Mouse (Mus musculus): ENCODE results near the gene Cplx2. TPM values are rescaled to one million over a fixed set of nuclear protein-coding genes. Genes with fewer than 3 reads are reported as not detected.

Cplx2 gene
- polyA plus RNA-seq, 1 experiment from 2014 or later = 5.4 TPM

- Histone ChIP-seq H3K9me3 (no peaks in the 10 kb centered on the region), H3K4me2 (no peak overlapping the region), H3K4me3 (no peak overlapping the region), H3K27me3 (no peaks in the 10 kb centered on the region), H3K9ac (no peak overlapping the region), H3K27ac (no peak overlapping the region), H3K36me3 (no peaks in the 10 kb centered on the region), H3K4me1 (peaks cover 10% of the 10 kb centered on the region)
- no peak for ATAC-seq (ENCODE audit: borderline replicate concordance, extremely low read depth, low FRiP score, low TSS enrichment)
- WGBS = 69% methylated on average over 6 of the region's 6 CpGs
These were observed 34.1 kb upstream of the Cplx2 start for GRCm38 (mm10) chr13:54337058-54337457.

- Histone ChIP-seq H3K4me1 (peaks cover 8% of the 10 kb centered on the region), H3K27ac (no peak overlapping the region), H3K4me3 (no peak overlapping the region), H3K9me3 (no peaks in the 10 kb centered on the region), H3K36me3 (no peaks in the 10 kb centered on the region), H3K9ac (no peak overlapping the region), H3K27me3 (no peaks in the 10 kb centered on the region), H3K4me2 (no peak overlapping the region)
- ATAC-seq (ENCODE audit: borderline replicate concordance, extremely low read depth, low FRiP score, low TSS enrichment) = no peak
- WGBS = 56% methylated on average over 7 of the region's 7 CpGs
These were observed 33.6 kb upstream of the Cplx2 start for GRCm38 (mm10) chr13:54337541-54337940.

- no peaks in the 10 kb centered on the region for H3K36me3 ChIP-seq
- no peaks in the 10 kb centered on the region for H3K9me3 ChIP-seq
- no peak overlapping the region for H3K4me2 ChIP-seq
- no peak overlapping the region for H3K4me3 ChIP-seq
- no peak overlapping the region for H3K9ac ChIP-seq
- ATAC-seq (ENCODE audit: borderline replicate concordance, extremely low read depth, low FRiP score, low TSS enrichment) = no peak
- H3K4me1 ChIP-seq = no peaks in the 10 kb centered on the region
- H3K27me3 ChIP-seq = no peaks in the 10 kb centered on the region
- no peak overlapping the region for H3K27ac ChIP-seq
- WGBS = 71% methylated on average over 5 of the region's 5 CpGs
These were observed 32.3 kb upstream of the Cplx2 start for GRCm38 (mm10) chr13:54338815-54339214.

- Histone ChIP-seq H3K4me2 (no peak overlapping the region), H3K9ac (no peak overlapping the region), H3K4me1 (0 out of 2 replicates have a peak, but pooled peaks cover 2% of the 10 kb centered on the region), H3K4me3 (no peak overlapping the region), H3K27me3 (no peaks in the 10 kb centered on the region), H3K9me3 (no peaks in the 10 kb centered on the region), H3K27ac (no peak overlapping the region), H3K36me3 (no peaks in the 10 kb centered on the region)
- WGBS = 63% methylated on average over 15 of the region's 15 CpGs
- no peak for ATAC-seq (ENCODE audit: borderline replicate concordance, extremely low read depth, low FRiP score, low TSS enrichment)
These were observed 25.1 kb upstream of the Cplx2 start for GRCm38 (mm10) chr13:54345885-54346647.

- H3K4me3 ChIP-seq = no peak overlapping the region
- no peaks in the 10 kb centered on the region for H3K27me3 ChIP-seq
- H3K27ac ChIP-seq = no peak overlapping the region
- H3K9ac ChIP-seq = no peak overlapping the region
- no peak for ATAC-seq (ENCODE audit: borderline replicate concordance, extremely low read depth, low FRiP score, low TSS enrichment)
- H3K4me1 ChIP-seq = 0 out of 2 replicates have a peak, but pooled peaks cover 2% of the 10 kb centered on the region
- H3K9me3 ChIP-seq = no peaks in the 10 kb centered on the region
- H3K4me2 ChIP-seq = no peak overlapping the region
- no peaks in the 10 kb centered on the region for H3K36me3 ChIP-seq
- WGBS = 64% methylated on average over 5 of the region's 5 CpGs
These were observed 23.1 kb upstream of the Cplx2 start for GRCm38 (mm10) chr13:54348011-54348410.

- WGBS = 76% methylated on average over 10 of the region's 10 CpGs
- H3K4me1 ChIP-seq = 0 out of 2 replicates have a peak, but pooled peaks cover 2% of the 10 kb centered on the region
- H3K4me3 ChIP-seq = no peak overlapping the region
- no peak overlapping the region for H3K9ac ChIP-seq
- no peak overlapping the region for H3K27ac ChIP-seq
- H3K36me3 ChIP-seq = no peaks in the 10 kb centered on the region
- H3K9me3 ChIP-seq = no peaks in the 10 kb centered on the region
- no peaks in the 10 kb centered on the region for H3K27me3 ChIP-seq
- no peak for ATAC-seq (ENCODE audit: borderline replicate concordance, extremely low read depth, low FRiP score, low TSS enrichment)
- H3K4me2 ChIP-seq = no peak overlapping the region
These were observed 21.9 kb upstream of the Cplx2 start for GRCm38 (mm10) chr13:54349126-54349759.

GRCm38 (mm10) chr13:54357420-54357819 is 13.7 kb upstream of the Cplx2 start:
- no peaks in the 10 kb centered on the region for H3K36me3 ChIP-seq
- H3K27me3 ChIP-seq = no peaks in the 10 kb centered on the region
- WGBS = 25% methylated on average over 4 of the region's 4 CpGs
- no peak overlapping the region for H3K27ac ChIP-seq
- H3K4me2 ChIP-seq = no peak overlapping the region
- no peak overlapping the region for H3K4me3 ChIP-seq
- no peak overlapping the region for H3K9ac ChIP-seq
- ATAC-seq (ENCODE audit: borderline replicate concordance, extremely low read depth, low FRiP score, low TSS enrichment) = no peak
- 0 out of 2 replicates have a peak, but pooled peaks cover 6% of the 10 kb centered on the region for H3K4me1 ChIP-seq
- no peaks in the 10 kb centered on the region for H3K9me3 ChIP-seq

GRCm38 (mm10) chr13:54359181-54359580 is 12.0 kb upstream of the Cplx2 start:
- WGBS = 77% methylated on average over 6 of the region's 6 CpGs
- no peak for ATAC-seq (ENCODE audit: borderline replicate concordance, extremely low read depth, low FRiP score, low TSS enrichment)
- no peak overlapping the region for H3K9ac ChIP-seq

GRCm38 (mm10) chr13:54364686-54365085 is 6.5 kb upstream of the Cplx2 start:
- no peaks in the 10 kb centered on the region for H3K4me1 ChIP-seq
- no peak overlapping the region for H3K9ac ChIP-seq
- no peaks in the 10 kb centered on the region; the same call in 1 of the 2 replicates for H3K27me3 ChIP-seq
- H3K9me3 ChIP-seq = no peaks in the 10 kb centered on the region
- H3K36me3 ChIP-seq = no peaks in the 10 kb centered on the region
- H3K4me3 ChIP-seq = no peak overlapping the region
- no peak overlapping the region for H3K4me2 ChIP-seq
- ATAC-seq (ENCODE audit: borderline replicate concordance, extremely low read depth, low FRiP score, low TSS enrichment) = no peak
- H3K27ac ChIP-seq = no peak overlapping the region
- 81% methylated on average over 7 of the region's 7 CpGs for WGBS

More at GRCm38 (mm10) chr13:54359181-54359580, 12.0 kb upstream of the Cplx2 start:
- H3K36me3 ChIP-seq = no peaks in the 10 kb centered on the region
- H3K27ac ChIP-seq = no peak overlapping the region
- H3K27me3 ChIP-seq = no peaks in the 10 kb centered on the region
- no peak overlapping the region for H3K4me3 ChIP-seq
- no peak overlapping the region for H3K4me2 ChIP-seq
- 0 out of 2 replicates have a peak, but pooled peaks cover 6% of the 10 kb centered on the region for H3K4me1 ChIP-seq
- H3K9me3 ChIP-seq = no peaks in the 10 kb centered on the region

- peaks cover 22% of the 10 kb centered on the region for H3K27me3 ChIP-seq
- ATAC-seq (ENCODE audit: borderline replicate concordance, extremely low read depth, low FRiP score, low TSS enrichment) = no peak
- H3K27ac ChIP-seq = no peak overlapping the region
- H3K4me3 ChIP-seq = no peak overlapping the region
- no peak overlapping the region for H3K4me2 ChIP-seq
- no peaks in the 10 kb centered on the region for H3K36me3 ChIP-seq
- no peak overlapping the region for H3K9ac ChIP-seq
- no peaks in the 10 kb centered on the region for H3K9me3 ChIP-seq
- 73% methylated on average over 6 of the region's 6 CpGs for WGBS
- peaks cover 25% of the 10 kb centered on the region for H3K4me1 ChIP-seq
These were observed 3.4 kb upstream of the Cplx2 start for GRCm38 (mm10) chr13:54367758-54368157.

- 73% methylated on average over 9 of the region's 9 CpGs for WGBS
- Histone ChIP-seq H3K36me3 (no peaks in the 10 kb centered on the region), H3K9me3 (no peaks in the 10 kb centered on the region), H3K27me3 (peaks cover 22% of the 10 kb centered on the region), H3K4me2 (no peak overlapping the region), H3K9ac (no peak overlapping the region), H3K27ac (no peak overlapping the region), H3K4me1 (peaks cover 25% of the 10 kb centered on the region), H3K4me3 (no peak overlapping the region)
- no peak for ATAC-seq (ENCODE audit: borderline replicate concordance, extremely low read depth, low FRiP score, low TSS enrichment)
These were observed 3.0 kb upstream of the Cplx2 start for GRCm38 (mm10) chr13:54368181-54368580.
